Mouse (Mus musculus): ENCODE measurements around the gene Gm10750.
"Not testable (repeated sequence)": the region's sequence is repeated elsewhere in the genome, so short reads cannot be mapped to it uniquely, and the experiment has no call there.

The Gm10750 gene

DNA sequence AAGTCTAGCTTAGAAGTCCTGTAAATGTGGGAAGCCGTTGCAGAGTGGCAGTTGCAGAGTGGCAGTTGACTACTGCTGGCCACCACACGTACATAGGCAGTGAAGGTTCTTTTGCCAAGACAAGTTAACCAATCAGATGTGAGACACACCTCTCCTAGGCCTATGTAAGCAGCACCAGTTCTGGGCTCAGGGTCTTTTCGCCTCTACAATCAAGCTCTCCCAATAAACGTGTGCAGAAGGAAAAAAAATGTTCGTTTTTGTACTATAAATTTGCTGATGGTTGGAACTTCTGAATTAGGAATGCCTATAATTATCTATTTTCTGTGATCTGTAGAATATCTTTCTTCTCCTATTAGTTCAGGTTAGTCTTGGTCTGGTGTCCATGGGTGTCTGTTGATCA, at the start of gene Gm10750:
Gene Gm10750, minus strand, starts transcription at position 101 of the 400 bp plus-strand sequence.
- not testable (repeated sequence) for DNase-seq (ENCODE audit: low spot score)

DNA sequence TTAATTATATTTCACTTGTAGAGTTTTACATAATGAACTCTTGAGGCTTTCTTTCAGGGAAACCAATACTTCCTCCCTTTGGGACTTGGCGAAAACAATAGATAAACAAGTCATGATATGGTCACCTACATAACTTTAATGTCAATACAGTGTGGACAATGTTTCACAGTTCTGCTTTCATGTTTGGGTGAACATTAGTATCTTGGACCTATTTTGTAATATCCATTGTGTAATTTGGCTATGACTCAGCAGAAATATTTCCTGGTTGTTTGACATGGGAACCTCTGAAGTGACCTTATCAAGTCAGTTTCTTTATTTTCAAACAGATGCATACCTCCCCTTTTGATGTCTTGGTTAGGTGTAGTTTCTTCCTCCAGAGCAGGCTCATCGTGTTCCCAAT, 12.2 kb downstream of the Gm10750 start:
- DNase-seq (ENCODE audit: low spot score) = no peak

GRCm38 (mm10) chr2:149003151-149003550, 13.9 kb downstream of the Gm10750 start, which contains the start of gene Gm1330:
TSS of gene Gm1330 (minus strand) at chr2:149003251.
- no peak for DNase-seq (ENCODE audit: low spot score)

- DNase-seq (ENCODE audit: low spot score) = no peak
Observed at GRCm38 (mm10) chr2:148995133-148995532, 21.9 kb downstream of the Gm10750 start.
